Mouse (Mus musculus) hindbrain, embryonic 10.5 days (tissue): ENCODE measurements around the gene Ltbp3. TPM values are rescaled to one million over a fixed set of nuclear protein-coding genes. Genes with fewer than 3 reads are reported as not detected.

Experiments used
- DNase-seq: peaks from one replicate; pipeline ENCODE4 v3.0.0-alpha.2; 2017; ENCODE audit warnings: low spot score
- H3K27ac ChIP-seq: fragments of 300-500 bp; sonication (generic); 2 replicates; pipeline ENCODE4 v1.5.1; 2016; ENCODE audit warnings: mild to moderate bottlenecking, moderate library complexity
- H3K27me3 ChIP-seq: fragments of 300-500 bp; sonication (generic); 2 replicates; pipeline ENCODE4 v1.6.1; 2016; ENCODE audit warnings: mild to moderate bottlenecking; ENCODE audit not compliant: poor library complexity, insufficient read depth, severe bottlenecking
- H3K36me3 ChIP-seq: fragments of 300-500 bp; sonication (generic); 2 replicates; pipeline ENCODE4 v1.6.1; 2016; ENCODE audit warnings: mild to moderate bottlenecking, moderate library complexity
- H3K4me1 ChIP-seq: fragments of 300-500 bp; sonication (generic); replicated peaks from 2 replicates; pipeline ENCODE4 v1.6.1; 2016; ENCODE audit warnings: mild to moderate bottlenecking
- H3K4me3 ChIP-seq: fragments of 300-500 bp; sonication (generic); 2 replicates; pipeline ENCODE4 v1.5.1; 2016; ENCODE audit warnings: mild to moderate bottlenecking, moderate library complexity
- H3K9me3 ChIP-seq: fragments of 300-500 bp; sonication (generic); 2 replicates; pipeline ENCODE4 v1.6.1; 2016; ENCODE audit warnings: mild to moderate bottlenecking, moderate library complexity
- WGBS: fragments of 180-500 bp; shearing (Covaris S2); methylation state at CpG from one replicate; pipeline ENCODE4 v1.1.7; 2016; 5-methylcytosine and 5-hydroxymethylcytosine counted together
- polyA plus RNA-seq: library from polyadenylated mRNA; unstranded; fragments of >200 nt; fragmentation: Nextera tagmentation; extraction: Ambion mirVana; gene quantifications from 2 replicates; pipeline ENCODE4 v1.2.1, GENCODE M21; 2016

Gene Ltbp3
- polyA plus RNA-seq, 1 experiment from 2014 or later = 6.9 TPM

DNA sequence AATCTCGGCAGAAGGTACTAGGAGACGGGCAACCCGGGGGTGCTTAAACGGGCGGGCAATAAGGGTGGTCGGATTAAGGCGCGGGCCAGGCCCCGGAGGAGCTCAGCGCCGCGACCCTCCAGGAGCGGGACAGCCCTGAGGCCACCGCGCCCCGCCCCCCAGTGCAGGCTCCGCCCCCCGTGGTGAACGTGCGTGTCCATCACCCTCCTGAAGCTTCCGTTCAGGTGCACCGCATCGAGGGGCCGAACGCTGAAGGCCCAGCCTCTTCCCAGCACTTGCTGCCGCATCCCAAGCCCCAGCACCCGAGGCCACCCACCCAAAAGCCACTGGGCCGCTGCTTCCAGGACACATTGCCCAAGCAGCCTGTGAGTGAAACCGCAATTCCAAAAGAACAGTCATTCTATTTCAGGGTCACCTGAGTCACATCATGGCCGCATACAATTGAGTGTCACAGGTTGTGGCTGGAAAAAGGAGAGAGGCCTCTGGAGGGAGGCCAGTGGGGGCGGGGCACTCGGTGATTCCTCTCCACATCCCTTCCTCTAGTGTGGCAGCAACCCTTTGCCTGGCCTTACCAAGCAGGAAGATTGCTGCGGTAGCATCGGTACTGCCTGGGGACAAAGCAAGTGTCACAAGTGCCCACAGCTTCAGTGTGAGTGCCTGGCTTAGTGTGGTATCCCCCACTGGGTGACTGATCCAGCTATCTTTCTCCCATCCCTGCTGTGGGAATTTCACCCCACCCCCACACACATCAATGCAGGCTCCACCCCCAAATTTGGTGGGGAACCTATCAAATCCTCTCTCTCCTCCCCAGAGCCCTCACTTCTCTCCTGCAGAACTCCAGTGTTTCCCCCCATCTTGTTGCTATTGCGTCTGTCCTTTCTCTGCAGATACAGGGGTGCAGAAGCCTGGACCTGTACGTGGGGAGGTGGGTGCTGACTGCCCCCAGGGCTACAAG, 5.3 kb downstream of the Ltbp3 start:
- H3K27me3 ChIP-seq = peaks cover 99% of the 10 kb centered on the region
- peak overlapping the region; percentile 50 for H3K4me3 ChIP-seq
- H3K9me3 ChIP-seq = no peaks in the 10 kb centered on the region
- peak; percentile 29 for DNase-seq
- H3K4me1 ChIP-seq = peaks cover 59% of the 10 kb centered on the region
- 3% methylated on average over 36 of the region's 36 CpGs for WGBS
- H3K27ac ChIP-seq = peak overlapping the region; percentile 62
- no peaks in the 10 kb centered on the region for H3K36me3 ChIP-seq

DNA sequence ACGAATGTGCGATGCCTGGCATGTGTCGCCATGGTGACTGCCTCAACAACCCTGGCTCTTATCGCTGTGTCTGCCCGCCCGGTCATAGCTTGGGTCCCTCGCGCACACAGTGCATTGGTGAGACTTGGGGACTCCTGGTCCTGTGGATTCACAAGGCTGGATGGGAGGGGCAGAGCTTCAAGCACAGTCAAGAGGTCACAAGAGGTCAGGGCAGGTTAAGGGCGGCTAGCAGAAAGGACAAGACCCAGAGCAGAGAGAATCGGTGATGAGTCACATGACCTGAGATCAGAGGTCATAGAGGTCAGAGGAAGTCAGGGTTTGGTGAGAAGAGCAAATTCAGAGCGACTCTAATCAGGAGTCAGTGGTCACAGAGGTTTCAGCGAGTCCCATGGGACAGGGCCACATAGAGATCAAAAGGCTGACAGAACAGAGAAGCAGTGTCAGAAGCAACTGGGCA, 6.2 kb downstream of the Ltbp3 start:
- peak; percentile 42 for DNase-seq
- H3K36me3 ChIP-seq = no peaks in the 10 kb centered on the region
- WGBS = 16% methylated on average over 12 of the region's 12 CpGs
- no peaks in the 10 kb centered on the region for H3K9me3 ChIP-seq
- peak overlapping the region; percentile 62; the same call in 1 of the 2 replicates for H3K27ac ChIP-seq
- peaks cover 59% of the 10 kb centered on the region for H3K4me1 ChIP-seq
- H3K4me3 ChIP-seq = peak overlapping the region; percentile 50; the same call in 1 of the 2 replicates
- H3K27me3 ChIP-seq = peaks cover 100% of the 10 kb centered on the region

DNA sequence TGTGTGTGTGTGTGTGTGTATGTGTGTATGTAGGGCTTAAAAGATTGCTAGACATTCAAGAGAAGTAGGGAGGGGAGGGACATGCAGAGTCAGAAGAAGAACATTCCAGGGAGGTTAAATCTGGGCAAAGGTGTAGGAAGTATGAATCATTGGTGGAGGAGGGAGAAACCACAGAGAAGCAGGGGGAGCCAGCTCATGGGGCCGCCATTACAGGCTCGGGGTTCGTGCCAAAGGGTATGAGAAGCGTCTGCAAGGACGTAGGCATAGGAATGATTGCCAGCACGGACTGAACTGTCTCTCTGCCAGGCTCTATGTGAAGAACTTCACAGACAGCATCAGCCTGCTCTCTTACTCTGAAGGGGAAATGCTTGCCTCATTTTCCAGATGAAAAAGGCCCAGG, 8.8 kb downstream of the Ltbp3 start:
- DNase-seq = no peak
- Histone ChIP-seq H3K9me3 (no peaks in the 10 kb centered on the region), H3K4me3 (no peak overlapping the region), H3K36me3 (no peaks in the 10 kb centered on the region), H3K4me1 (peaks cover 40% of the 10 kb centered on the region), H3K27me3 (peaks cover 100% of the 10 kb centered on the region), H3K27ac (no peak overlapping the region)
- 80% methylated on average over 6 of the region's 6 CpGs for WGBS

DNA sequence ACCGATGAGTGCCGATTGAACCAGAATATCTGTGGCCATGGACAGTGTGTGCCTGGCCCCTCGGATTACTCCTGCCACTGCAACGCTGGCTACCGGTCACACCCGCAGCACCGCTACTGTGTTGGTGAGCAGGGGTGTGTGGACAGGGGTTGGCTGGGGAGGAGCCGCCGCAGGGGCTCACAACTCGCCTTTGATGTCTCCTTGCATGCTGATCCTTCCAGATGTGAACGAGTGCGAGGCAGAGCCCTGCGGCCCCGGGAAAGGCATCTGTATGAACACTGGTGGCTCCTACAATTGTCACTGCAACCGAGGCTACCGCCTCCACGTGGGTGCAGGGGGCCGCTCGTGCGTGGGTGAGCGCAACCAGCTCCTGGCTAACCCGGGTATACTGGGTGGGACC, 10.2 kb downstream of the Ltbp3 start:
- H3K27me3 ChIP-seq = peaks cover 100% of the 10 kb centered on the region
- no peaks in the 10 kb centered on the region for H3K9me3 ChIP-seq
- peak overlapping the region; percentile 24 for H3K4me3 ChIP-seq
- no peak for DNase-seq
- peaks cover 31% of the 10 kb centered on the region for H3K4me1 ChIP-seq
- H3K27ac ChIP-seq = no peak overlapping the region
- WGBS = 5% methylated on average over 22 of the region's 22 CpGs
- no peaks in the 10 kb centered on the region for H3K36me3 ChIP-seq

DNA sequence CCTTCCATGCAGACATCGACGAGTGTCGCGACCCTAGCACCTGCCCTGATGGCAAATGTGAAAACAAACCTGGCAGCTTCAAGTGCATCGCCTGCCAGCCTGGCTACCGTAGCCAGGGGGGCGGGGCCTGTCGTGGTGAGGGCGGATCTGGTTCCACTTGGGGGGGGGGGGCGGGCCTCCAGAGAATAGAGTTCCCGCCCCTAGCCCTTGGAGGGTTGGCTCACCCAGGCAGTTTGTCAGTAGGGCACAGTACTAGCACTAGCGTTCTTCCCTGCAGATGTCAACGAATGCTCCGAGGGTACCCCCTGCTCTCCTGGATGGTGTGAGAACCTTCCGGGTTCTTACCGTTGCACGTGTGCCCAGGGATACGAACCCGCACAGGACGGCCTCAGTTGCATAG, 11.0 kb downstream of the Ltbp3 start:
- H3K36me3 ChIP-seq = no peaks in the 10 kb centered on the region
- H3K4me1 ChIP-seq = peaks cover 31% of the 10 kb centered on the region
- H3K27me3 ChIP-seq = peaks cover 100% of the 10 kb centered on the region
- peak overlapping the region; percentile 24 for H3K4me3 ChIP-seq
- DNase-seq = no peak
- WGBS = 6% methylated on average over 20 of the region's 20 CpGs
- no peak overlapping the region for H3K27ac ChIP-seq
- no peaks in the 10 kb centered on the region for H3K9me3 ChIP-seq

DNA sequence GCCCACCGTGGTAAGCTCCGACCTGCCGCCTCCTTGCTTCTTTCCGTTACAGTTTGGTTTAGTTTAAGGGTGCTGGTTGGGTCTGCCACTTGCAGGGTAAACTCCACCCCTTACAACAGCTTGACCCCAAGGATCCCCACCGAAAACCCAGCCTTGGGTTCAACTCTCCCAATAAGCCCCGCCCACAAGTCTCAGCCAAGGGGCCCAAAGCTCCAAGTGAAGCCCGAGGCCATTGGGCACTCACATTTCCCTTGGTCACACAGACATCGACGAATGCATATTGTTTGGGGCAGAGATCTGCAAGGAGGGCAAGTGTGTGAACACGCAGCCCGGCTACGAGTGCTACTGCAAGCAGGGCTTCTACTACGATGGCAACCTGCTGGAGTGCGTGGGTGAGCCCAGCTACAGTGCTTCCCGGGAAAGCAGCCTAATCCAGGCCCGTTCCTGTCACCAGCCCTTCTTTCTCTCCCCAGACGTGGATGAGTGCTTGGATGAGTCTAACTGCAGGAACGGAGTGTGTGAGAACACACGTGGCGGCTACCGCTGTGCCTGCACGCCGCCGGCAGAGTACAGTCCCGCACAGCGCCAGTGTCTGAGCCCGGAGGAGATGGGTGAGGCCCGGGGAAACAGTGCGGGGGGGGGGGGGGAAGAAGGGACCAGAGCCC, 15.7 kb downstream of the Ltbp3 start:
- WGBS = 7% methylated on average over 28 of the region's 29 CpGs
- Histone ChIP-seq H3K4me1 (peaks cover 26% of the 10 kb centered on the region), H3K9me3 (no peaks in the 10 kb centered on the region), H3K36me3 (peaks cover 45% of the 10 kb centered on the region), H3K27ac (peak overlapping the region; percentile 50; the same call in 1 of the 2 replicates), H3K4me3 (peak overlapping the region; percentile 40), H3K27me3 (peaks cover 85% of the 10 kb centered on the region)
- peak; percentile 33 for DNase-seq

DNA sequence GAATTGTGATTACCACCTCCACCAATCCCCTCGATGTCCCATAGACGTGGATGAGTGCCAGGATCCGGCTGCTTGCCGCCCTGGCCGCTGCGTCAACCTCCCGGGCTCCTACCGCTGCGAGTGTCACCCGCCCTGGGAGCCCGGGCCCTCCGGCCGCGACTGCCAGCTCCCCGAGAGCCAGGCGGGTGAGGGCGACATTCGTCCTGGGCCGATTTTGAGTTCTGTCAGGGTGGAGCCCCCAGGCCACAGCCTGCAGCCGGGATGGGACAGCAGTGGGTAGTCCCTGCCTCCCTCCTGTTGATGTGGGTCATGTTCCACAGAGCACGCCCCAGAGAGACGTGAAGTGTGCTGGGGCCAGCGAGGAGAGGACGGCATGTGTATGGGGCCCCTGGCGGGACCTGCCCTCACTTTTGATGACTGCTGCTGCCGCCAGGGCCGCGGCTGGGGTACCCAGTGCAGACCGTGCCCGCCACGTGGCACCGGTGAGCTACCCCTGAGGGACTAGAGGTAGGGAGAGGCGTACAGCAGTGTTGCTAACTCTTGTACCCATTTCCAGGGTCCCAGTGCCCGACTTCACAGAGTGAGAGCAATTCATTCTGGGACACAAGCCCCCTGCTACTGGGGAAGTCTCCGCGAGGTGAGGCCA, 16.4 kb downstream of the Ltbp3 start:
- Histone ChIP-seq H3K27ac (peak overlapping the region; percentile 50; the same call in 1 of the 2 replicates), H3K27me3 (peaks cover 78% of the 10 kb centered on the region)
- peak; percentile 18 for DNase-seq

DNA sequence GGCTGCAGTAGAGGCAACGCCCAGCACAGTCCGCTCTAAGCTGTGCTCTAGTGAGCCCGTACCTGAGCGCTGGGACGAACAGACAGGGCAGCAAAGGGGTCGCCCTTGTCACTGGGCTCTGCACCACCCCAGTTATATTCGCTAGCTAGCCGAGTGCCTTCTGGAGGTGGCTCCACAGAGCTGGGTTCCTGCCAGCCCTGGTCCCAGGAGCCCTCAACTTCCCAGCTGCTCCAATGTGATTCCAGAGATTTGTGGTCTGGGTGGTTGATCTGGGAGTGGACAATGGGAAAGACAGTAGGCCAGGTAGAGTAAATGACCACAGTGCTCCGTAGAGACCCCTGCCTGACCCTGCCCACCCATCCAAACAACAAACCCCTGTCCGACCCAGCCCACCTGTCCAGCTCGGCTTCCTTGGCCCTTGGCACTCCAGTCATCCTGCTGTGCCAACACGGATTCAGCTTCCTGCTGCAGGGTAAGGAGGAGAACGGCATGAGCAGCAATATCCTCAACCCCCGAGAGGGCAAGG, 18.2 kb downstream of the Ltbp3 start:
- Histone ChIP-seq H3K4me3 (no peak overlapping the region), H3K36me3 (peaks cover 69% of the 10 kb centered on the region), H3K9me3 (no peaks in the 10 kb centered on the region), H3K27me3 (peaks cover 60% of the 10 kb centered on the region), H3K4me1 (peaks cover 20% of the 10 kb centered on the region), H3K27ac (no peak overlapping the region)
- 92% methylated on average over 14 of the region's 14 CpGs for WGBS
- DNase-seq = no peak

More for the DNA sequence above, 16.4 kb downstream of the Ltbp3 start:
- WGBS = 11% methylated on average over 36 of the region's 36 CpGs
- Histone ChIP-seq H3K4me1 (peaks cover 20% of the 10 kb centered on the region), H3K9me3 (no peaks in the 10 kb centered on the region), H3K36me3 (peaks cover 51% of the 10 kb centered on the region), H3K4me3 (peak overlapping the region; percentile 40)

DNA sequence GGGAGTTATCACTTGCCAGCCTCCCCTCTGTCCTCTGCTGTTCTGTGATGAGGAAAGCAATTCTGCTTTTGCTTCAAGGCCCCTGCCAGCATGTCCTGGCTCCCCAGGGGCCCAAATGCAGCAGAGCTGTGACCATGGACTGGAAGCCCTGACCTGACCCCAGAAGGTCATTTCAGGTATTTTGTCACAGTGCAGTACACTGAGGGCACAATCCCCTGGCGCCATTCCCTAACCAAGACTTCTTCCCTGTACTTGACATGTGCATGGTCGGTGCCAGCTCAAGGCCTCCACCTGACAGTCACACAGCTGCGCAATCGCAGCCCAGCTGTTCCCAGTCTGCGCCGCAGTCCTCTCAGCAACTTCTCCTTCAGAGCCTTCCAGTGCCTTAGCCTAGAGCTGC, 22.5 kb downstream of the Ltbp3 start:
- no peaks in the 10 kb centered on the region for H3K4me1 ChIP-seq
- 97% methylated on average over 6 of the region's 6 CpGs for WGBS
- H3K36me3 ChIP-seq = peaks cover 99% of the 10 kb centered on the region
- no peaks in the 10 kb centered on the region for H3K9me3 ChIP-seq
- H3K27ac ChIP-seq = no peak overlapping the region
- no peak for DNase-seq
- no peak overlapping the region for H3K4me3 ChIP-seq
- H3K27me3 ChIP-seq = peaks cover 18% of the 10 kb centered on the region

DNA sequence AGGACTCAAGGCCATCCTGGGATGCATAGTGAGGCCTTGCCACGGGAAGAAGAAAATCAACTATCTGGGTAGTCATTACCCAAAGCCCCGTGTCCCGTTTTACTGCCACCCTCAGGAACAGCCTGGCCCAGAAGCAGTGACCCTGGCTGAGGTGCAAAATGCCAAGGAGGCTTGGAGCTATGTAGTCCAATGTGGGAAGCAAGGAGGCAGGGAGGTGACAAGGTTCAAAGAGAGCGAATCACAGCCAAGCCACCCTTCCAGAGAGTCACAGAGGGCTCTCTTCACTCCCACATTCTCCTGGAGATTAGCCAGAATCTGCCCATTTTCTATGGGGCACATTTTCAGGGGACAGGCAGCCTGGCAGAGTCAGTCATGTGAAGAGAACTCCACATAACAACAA, 26.6 kb downstream of the Ltbp3 start:
- WGBS = 90% methylated on average over 4 of the region's 4 CpGs
- DNase-seq = no peak
- Histone ChIP-seq H3K27ac (no peak overlapping the region), H3K4me1 (peaks cover 24% of the 10 kb centered on the region), H3K9me3 (no peaks in the 10 kb centered on the region), H3K4me3 (no peak overlapping the region), H3K36me3 (peaks cover 79% of the 10 kb centered on the region), H3K27me3 (no peaks in the 10 kb centered on the region)

DNA sequence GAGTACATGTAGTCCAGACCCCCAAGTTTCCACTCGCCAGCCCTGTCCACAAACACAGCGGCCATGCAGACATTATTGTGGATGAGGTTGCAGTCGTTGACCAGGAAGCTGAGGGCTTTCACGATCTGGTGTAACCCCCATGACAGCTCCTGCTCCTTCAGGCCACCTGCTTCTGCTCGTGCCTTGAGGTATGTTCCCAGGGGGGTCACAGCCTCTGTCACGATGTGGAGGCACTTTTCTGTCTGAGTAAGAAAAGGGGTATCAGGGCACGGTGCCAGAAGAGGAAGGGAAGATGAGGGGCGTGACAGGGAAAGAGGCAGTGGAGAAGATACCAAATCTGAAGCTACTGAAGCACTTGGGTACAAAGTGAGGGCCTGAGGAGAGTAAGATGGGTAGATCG, 29.6 kb downstream of the Ltbp3 start:
- H3K36me3 ChIP-seq = peaks cover 49% of the 10 kb centered on the region
- H3K9me3 ChIP-seq = no peaks in the 10 kb centered on the region
- peak overlapping the region; percentile 95 for H3K27ac ChIP-seq
- WGBS = 60% methylated on average over 9 of the region's 9 CpGs
- DNase-seq = no peak
- H3K4me3 ChIP-seq = peak overlapping the region; percentile 95
- peaks cover 24% of the 10 kb centered on the region for H3K4me1 ChIP-seq
- no peaks in the 10 kb centered on the region for H3K27me3 ChIP-seq
